Mouse (Mus musculus) midbrain, embryonic 16.5 days (tissue): ENCODE data around the gene Akt1s1. TPM values are rescaled to one million over a fixed set of nuclear protein-coding genes. Genes with fewer than 3 reads are reported as not detected.
A peak's percentile ranks its signal among the peaks of the same experiment; 100 is the strongest.

Source experiments
- ATAC-seq: fragments of 200-750 bp; cut with Nextera tagmentation; 2 replicates; pipeline ENCODE4 v1.8.0; 2017; ENCODE audit warnings: moderate TSS enrichment
- H3K27ac ChIP-seq: fragments of 300-500 bp; sonication (generic); 2 replicates; pipeline ENCODE4 v1.5.1; 2014; ENCODE audit warnings: mild to moderate bottlenecking, low read length, mixed read lengths
- H3K27me3 ChIP-seq: fragments of 300-500 bp; sonication (generic); 2 replicates; pipeline ENCODE4 v1.6.1; 2014; ENCODE audit warnings: low read depth, low read length, mixed read lengths; ENCODE audit not compliant: control insufficient read depth, insufficient read depth
- H3K36me3 ChIP-seq: fragments of 300-500 bp; sonication (generic); 2 replicates; pipeline ENCODE4 v1.6.1; 2014; ENCODE audit warnings: mild to moderate bottlenecking, low read length, moderate library complexity, mixed read lengths; ENCODE audit not compliant: control insufficient read depth, insufficient read depth
- H3K4me1 ChIP-seq: fragments of 300-500 bp; sonication (generic); 2 replicates; pipeline ENCODE4 v1.6.1; 2014; ENCODE audit warnings: mild to moderate bottlenecking, low read length, mixed read lengths; ENCODE audit not compliant: control insufficient read depth, insufficient read depth
- H3K4me2 ChIP-seq: fragments of 300-500 bp; sonication (generic); 2 replicates; pipeline ENCODE4 v1.6.1; 2014; ENCODE audit warnings: mild to moderate bottlenecking, low read length, mixed read lengths
- H3K4me3 ChIP-seq: fragments of 300-500 bp; sonication (generic); 2 replicates; pipeline ENCODE4 v1.5.1; 2014; ENCODE audit warnings: low read depth, mild to moderate bottlenecking, low read length, moderate library complexity, mixed read lengths
- H3K9ac ChIP-seq: fragments of 300-500 bp; sonication (generic); 2 replicates; pipeline ENCODE4 v1.6.1; 2014; ENCODE audit warnings: low read depth, low read length, mixed read lengths
- H3K9me3 ChIP-seq: fragments of 300-500 bp; sonication (generic); replicated peaks from 2 replicates; pipeline ENCODE4 v1.6.1; 2014; ENCODE audit warnings: mild to moderate bottlenecking, low read length, mixed read lengths; ENCODE audit not compliant: control insufficient read depth, poor library complexity, severe bottlenecking
- WGBS: fragments of 180-500 bp; shearing (Covaris S2); extraction: QIAGEN DNeasy Blood & Tissue Kit; methylation state at CpG from one replicate; pipeline ENCODE4 v1.1.7; 2014; 5-methylcytosine and 5-hydroxymethylcytosine counted together
- polyA plus RNA-seq: library from polyadenylated mRNA; unstranded; fragments of >200 nt; fragmentation: Nextera tagmentation; extraction: Ambion mirVana; gene quantifications from 2 replicates; pipeline ENCODE4 v1.2.1, GENCODE M21; 2015

The Akt1s1 gene
- polyA plus RNA-seq, 1 experiment from 2014 or later, result 83.2 TPM

DNA sequence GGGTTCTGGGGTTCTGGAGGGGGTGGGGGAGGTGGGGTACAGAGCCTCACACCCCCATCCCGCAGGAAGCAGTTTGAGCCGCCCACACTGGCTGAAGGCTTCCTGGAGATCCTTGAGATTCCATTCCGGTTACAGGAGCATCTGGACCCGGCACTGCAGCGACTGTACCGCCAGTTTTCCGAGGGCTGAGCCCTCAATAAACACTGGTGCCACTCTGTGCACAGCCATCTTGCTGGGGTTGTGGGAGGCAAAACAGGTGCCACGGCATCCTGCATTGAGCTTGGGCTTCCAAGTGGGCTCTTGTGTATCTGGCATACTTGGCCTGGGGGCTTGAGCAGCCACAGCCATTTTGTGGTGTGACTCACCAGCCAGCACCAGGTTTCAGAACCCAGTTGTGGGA, 13.6 kb downstream of the Akt1s1 start:
- H3K36me3 ChIP-seq, result peaks cover 38% of the 10 kb centered on the region
- H3K27me3 ChIP-seq, result no peaks in the 10 kb centered on the region
- H3K4me2 ChIP-seq, result no peak overlapping the region
- H3K27ac ChIP-seq, result no peak overlapping the region
- H3K9me3 ChIP-seq, result no peaks in the 10 kb centered on the region
- H3K4me1 ChIP-seq, result peaks cover 41% of the 10 kb centered on the region
- no peak for ATAC-seq
- H3K9ac ChIP-seq, result no peak overlapping the region
- no peak overlapping the region for H3K4me3 ChIP-seq
- WGBS, result 95% methylated on average over 8 of the region's 8 CpGs

DNA sequence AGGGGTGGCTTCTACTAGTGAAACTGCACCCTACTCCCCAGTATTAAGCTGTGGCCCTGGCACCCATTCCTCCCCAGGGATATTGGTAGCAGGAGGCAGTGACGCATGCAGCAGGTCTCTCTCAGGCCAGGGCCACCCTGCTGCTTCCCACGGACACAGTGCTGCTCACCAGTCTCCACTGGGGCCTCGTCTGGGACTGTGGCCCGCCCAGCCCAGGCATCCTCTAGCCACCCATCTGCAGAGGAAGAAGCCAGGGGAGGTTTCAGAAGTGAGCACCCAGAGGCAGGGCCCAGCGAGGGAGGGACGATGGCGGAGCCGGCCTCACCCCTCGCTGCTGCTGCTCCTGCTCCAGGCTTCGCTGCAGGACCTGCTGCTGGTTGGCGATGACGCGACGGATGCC, 14.4 kb downstream of the Akt1s1 start:
- H3K27ac ChIP-seq, result no peak overlapping the region
- no peak overlapping the region for H3K4me2 ChIP-seq
- H3K9ac ChIP-seq, result no peak overlapping the region
- H3K36me3 ChIP-seq, result peaks cover 38% of the 10 kb centered on the region
- ATAC-seq, result no peak
- WGBS, result 92% methylated on average over 14 of the region's 14 CpGs
- no peaks in the 10 kb centered on the region for H3K9me3 ChIP-seq
- no peaks in the 10 kb centered on the region for H3K27me3 ChIP-seq
- no peak overlapping the region for H3K4me3 ChIP-seq
- peaks cover 42% of the 10 kb centered on the region for H3K4me1 ChIP-seq

DNA sequence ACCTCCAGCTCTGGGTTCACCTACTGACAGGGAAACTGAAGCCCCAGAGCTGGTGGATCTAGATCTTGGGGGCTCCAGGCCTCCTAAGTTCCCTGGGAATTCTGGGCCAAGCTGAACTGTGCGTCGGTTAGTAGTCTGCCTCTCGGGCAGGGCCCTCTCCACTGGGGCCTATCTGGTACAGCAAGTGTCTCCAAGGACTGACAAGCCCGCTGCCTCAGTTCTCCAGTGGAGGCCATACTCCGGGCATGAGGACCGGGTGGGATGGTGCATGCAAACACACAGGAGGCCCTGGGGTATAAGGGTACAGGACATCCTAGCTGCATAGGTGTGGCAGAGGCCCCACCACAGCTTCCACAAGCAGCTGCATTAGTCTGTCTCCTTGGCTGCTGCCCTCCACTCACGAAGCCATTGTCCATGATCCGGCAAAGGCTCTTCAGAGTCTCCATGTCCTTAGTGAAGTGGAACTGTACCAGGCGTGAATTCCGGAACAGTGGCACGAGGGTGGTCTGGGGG, 15.2 kb downstream of the Akt1s1 start:
- Histone ChIP-seq H3K4me1 (peaks cover 42% of the 10 kb centered on the region), H3K27ac (no peak overlapping the region), H3K4me3 (no peak overlapping the region), H3K9ac (no peak overlapping the region), H3K9me3 (no peaks in the 10 kb centered on the region), H3K4me2 (no peak overlapping the region), H3K36me3 (peaks cover 38% of the 10 kb centered on the region), H3K27me3 (no peaks in the 10 kb centered on the region)
- WGBS, result 83% methylated on average over 11 of the region's 11 CpGs
- no peak for ATAC-seq

DNA sequence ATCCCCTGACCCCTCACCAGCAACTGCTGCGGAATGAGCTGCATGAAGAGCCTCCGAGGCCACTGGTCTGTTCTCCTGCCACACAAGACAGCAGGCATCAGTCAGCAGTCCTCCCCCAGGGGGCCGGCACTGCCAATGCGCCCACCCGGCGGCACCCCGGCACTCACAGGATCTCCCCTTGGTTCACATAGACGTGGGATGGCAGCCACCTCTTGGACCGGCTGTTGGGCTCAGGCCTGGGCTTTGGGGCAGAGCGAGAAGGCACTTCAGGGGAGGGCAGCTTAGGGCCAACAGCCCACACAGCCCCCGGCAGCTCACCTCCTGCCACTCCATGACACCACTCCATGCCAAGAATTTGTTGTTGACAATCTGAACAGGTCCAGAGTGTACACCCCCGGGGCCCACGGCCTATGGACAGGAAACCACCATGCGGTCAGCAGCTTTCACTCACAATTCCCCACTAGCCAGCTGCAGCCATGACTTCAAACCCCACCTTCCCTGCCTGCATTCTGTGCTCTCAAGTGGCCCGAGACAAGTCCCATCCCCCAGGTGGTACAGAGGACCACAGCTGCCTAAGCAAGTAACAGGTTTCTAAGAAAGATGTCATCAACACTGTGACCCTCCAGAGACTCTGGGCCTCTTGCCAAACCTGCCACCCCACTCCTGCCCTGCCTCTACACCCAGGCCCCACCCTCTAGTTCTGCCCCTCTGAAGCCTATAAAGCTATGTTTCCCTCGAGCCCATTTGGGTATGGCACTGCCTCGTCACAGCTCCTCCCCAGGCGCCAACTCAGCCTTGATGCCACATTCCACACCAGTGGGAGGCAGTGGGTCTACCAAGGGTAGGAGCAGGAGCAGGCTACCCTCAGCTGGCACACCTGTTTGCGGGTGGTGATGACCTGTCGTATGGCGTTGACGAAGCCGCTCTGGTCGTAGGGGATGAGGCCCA, 16.1 kb downstream of the Akt1s1 start:
- no peaks in the 10 kb centered on the region for H3K27me3 ChIP-seq
- peaks cover 42% of the 10 kb centered on the region for H3K4me1 ChIP-seq
- no peak for ATAC-seq
- peaks cover 38% of the 10 kb centered on the region for H3K36me3 ChIP-seq
- H3K27ac ChIP-seq, result 0 out of 2 replicates have a peak overlapping the region, but pooled peaks have one; percentile 13
- WGBS, result 81% methylated on average over 24 of the region's 24 CpGs
- no peak overlapping the region for H3K4me2 ChIP-seq
- 0 out of 2 replicates have a peak overlapping the region, but pooled peaks have one; percentile 21 for H3K9ac ChIP-seq
- H3K4me3 ChIP-seq, result no peak overlapping the region
- no peaks in the 10 kb centered on the region for H3K9me3 ChIP-seq

DNA sequence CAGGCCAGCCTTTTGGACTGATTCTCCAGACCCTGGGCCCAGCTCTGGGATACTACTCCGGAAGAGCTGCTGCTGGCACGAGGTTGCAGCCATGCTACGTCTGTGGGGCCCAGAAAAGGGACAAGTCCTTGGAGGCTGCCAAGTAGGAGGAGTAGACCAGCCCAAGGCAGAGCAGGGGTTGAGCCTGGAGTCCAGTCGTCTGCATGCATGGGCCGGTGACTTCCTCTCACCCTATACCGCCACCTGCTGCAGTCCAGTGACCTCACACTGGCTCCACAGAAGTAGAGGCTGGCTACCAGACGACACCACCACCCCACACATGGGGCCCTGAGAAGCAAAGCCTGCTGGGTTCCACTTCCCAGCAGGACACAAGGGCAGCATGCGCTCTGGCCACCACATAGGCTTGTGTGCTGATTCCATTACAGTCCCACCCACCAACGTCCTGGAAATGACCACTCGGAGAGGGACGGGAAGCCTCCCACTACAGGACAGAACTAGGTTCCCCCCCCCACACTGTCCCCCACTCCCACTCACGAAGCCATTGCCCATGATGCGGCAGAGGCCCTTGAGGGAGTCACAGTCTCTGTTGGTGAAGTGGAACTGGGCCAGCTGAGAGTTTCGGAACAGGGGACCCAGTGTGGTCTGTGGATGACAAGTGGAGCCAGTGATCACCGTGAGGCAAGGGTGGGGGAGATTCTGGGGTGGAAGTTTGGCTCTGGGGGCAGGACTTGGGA, 17.7 kb downstream of the Akt1s1 start:
- Histone ChIP-seq H3K36me3 (peaks cover 38% of the 10 kb centered on the region), H3K4me2 (peak overlapping the region; percentile 97), H3K4me3 (peak overlapping the region; percentile 7), H3K27me3 (no peaks in the 10 kb centered on the region), H3K9me3 (no peaks in the 10 kb centered on the region), H3K27ac (peak overlapping the region; percentile 38; the same call in 1 of the 2 replicates), H3K9ac (peak overlapping the region; percentile 93), H3K4me1 (peaks cover 44% of the 10 kb centered on the region)
- 53% methylated on average over 15 of the region's 15 CpGs for WGBS
- no peak for ATAC-seq

DNA sequence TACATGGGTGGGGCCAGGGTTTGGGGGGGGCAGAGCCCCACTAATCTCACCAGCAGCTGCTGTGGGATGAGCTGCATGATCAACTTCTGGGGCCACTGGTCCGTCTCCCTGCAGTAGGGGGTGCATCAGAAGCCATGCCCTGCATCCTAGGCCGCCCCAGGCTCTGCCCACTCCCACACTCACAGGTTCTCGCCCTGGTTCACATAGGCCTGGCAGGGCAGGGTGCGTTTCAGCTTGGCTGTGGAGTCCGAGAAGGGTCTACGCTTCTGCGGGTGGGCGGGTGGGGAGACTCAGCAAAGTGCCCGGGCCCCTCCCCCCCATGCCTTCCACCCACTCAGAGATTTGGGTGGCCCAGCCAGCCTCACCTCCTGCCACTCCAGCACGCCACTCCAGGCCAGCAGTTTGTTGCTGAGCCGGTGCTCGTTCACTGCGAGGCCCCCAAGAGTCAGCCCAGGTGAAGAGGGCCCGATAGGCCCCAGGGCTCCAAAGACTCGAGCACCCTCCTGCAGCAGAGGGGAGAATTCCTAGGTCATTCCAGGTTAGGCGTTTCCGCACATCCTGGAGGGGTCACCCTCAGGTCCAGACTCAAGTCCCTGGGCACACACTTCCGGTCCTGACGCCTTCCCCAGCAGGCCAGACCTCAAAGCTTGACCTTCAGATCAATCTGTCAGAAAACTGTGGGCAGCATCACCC, 18.4 kb downstream of the Akt1s1 start:
- ATAC-seq, result no peak
- Histone ChIP-seq H3K36me3 (peaks cover 34% of the 10 kb centered on the region), H3K9ac (peak overlapping the region; percentile 93), H3K27me3 (no peaks in the 10 kb centered on the region), H3K4me1 (peaks cover 44% of the 10 kb centered on the region), H3K4me3 (peak overlapping the region; percentile 76), H3K27ac (no peak overlapping the region), H3K4me2 (peak overlapping the region; percentile 97), H3K9me3 (no peaks in the 10 kb centered on the region)
- 71% methylated on average over 19 of the region's 19 CpGs for WGBS

DNA sequence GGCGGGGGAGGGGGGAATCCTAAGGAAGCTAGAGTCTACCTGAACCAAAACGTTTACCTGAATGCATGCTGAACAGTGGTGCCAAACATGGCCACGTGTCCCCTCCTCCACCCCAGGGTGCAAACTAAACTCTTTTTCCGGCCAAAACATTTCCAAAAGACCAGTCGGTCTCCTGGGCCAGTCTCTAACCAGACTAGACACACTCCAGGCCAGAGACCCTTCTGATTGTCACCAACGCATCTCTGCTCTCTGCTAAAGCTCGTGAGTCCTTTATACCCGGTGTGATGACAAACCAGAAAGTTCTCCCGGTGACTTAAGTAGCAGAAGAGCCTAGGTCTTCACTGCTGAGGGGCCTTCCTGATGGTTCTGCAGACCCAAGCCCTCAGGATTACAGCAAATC, 19.0 kb downstream of the Akt1s1 start:
- H3K4me3 ChIP-seq, result peak overlapping the region; percentile 76
- no peaks in the 10 kb centered on the region for H3K9me3 ChIP-seq
- WGBS, result 47% methylated on average over 9 of the region's 9 CpGs
- no peak for ATAC-seq
- H3K4me2 ChIP-seq, result peak overlapping the region; percentile 97
- H3K36me3 ChIP-seq, result peaks cover 28% of the 10 kb centered on the region
- H3K27ac ChIP-seq, result no peak overlapping the region
- H3K9ac ChIP-seq, result peak overlapping the region; percentile 93
- H3K4me1 ChIP-seq, result peaks cover 44% of the 10 kb centered on the region
- H3K27me3 ChIP-seq, result no peaks in the 10 kb centered on the region

DNA sequence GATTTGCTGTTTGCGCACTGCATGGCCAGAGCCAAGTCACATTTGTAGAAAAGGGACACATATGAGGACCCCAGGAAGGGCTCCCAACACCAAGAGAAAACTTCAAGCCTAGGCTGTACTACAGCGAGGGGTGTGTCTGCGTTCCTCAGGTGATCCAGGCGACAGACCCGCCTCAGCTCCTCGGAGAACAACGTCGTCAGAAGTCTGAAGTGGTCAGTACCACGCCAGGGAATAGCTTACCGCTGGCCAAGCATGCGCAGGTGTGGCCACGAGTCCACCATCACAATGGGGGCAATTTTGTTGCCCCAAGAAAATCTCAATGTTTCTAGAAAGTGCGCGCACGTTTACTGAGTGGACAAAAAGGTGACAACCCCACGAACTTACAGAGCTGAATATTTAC, 19.7 kb downstream of the Akt1s1 start:
- Histone ChIP-seq H3K4me2 (peak overlapping the region; percentile 97), H3K4me3 (peak overlapping the region; percentile 76), H3K36me3 (peaks cover 21% of the 10 kb centered on the region), H3K27me3 (no peaks in the 10 kb centered on the region), H3K27ac (peak overlapping the region; percentile 100), H3K9ac (peak overlapping the region; percentile 93), H3K4me1 (peaks cover 44% of the 10 kb centered on the region), H3K9me3 (no peaks in the 10 kb centered on the region)
- no peak for ATAC-seq
- 4% methylated on average over 16 of the region's 16 CpGs for WGBS
